Mouse (Mus musculus) forebrain, embryonic 15.5 days (tissue): ENCODE measurements around the gene Nmnat3. TPM values are rescaled to one million over a fixed set of nuclear protein-coding genes. Genes with fewer than 3 reads are reported as not detected.

Source experiments
- ATAC-seq: fragments of 200-750 bp; cut with Nextera tagmentation; replicated peaks from 2 replicates; pipeline ENCODE4 v1.8.0; 2017; ENCODE audit warnings: mild to moderate bottlenecking, moderate TSS enrichment, moderate library complexity
- H3K27ac ChIP-seq: fragments of 300-500 bp; sonication (generic); replicated peaks from 2 replicates; pipeline ENCODE4 v1.5.1; 2015; ENCODE audit warnings: mild to moderate bottlenecking, inconsistent platforms
- H3K27me3 ChIP-seq: fragments of 300-500 bp; sonication (generic); 2 replicates; pipeline ENCODE4 v1.6.1; 2015; ENCODE audit warnings: inconsistent platforms
- H3K36me3 ChIP-seq: fragments of 300-500 bp; sonication (generic); 2 replicates; pipeline ENCODE4 v1.6.1; 2015; ENCODE audit warnings: mild to moderate bottlenecking, inconsistent platforms
- H3K4me1 ChIP-seq: fragments of 300-500 bp; sonication (generic); 2 replicates; pipeline ENCODE4 v1.6.1; 2015; ENCODE audit warnings: inconsistent platforms
- H3K4me2 ChIP-seq: fragments of 300-500 bp; sonication (generic); replicated peaks from 2 replicates; pipeline ENCODE4 v1.6.1; 2015; ENCODE audit warnings: mild to moderate bottlenecking, inconsistent platforms
- H3K4me3 ChIP-seq: fragments of 300-500 bp; sonication (generic); 2 replicates; pipeline ENCODE4 v1.5.1; 2015; ENCODE audit warnings: mild to moderate bottlenecking, inconsistent platforms
- H3K9ac ChIP-seq: fragments of 300-500 bp; sonication (generic); replicated peaks from 2 replicates; pipeline ENCODE4 v1.6.1; 2015; ENCODE audit warnings: mild to moderate bottlenecking, inconsistent platforms
- H3K9me3 ChIP-seq: fragments of 300-500 bp; sonication (generic); 2 replicates; pipeline ENCODE4 v1.6.1; 2016; ENCODE audit warnings: inconsistent platforms
- WGBS: fragments of 180-500 bp; shearing (Covaris S2); methylation state at CpG from one replicate; pipeline ENCODE4 v1.1.7; 2015; ENCODE audit warnings: mixed read lengths; 5-methylcytosine and 5-hydroxymethylcytosine counted together
- polyA plus RNA-seq: library from polyadenylated mRNA; unstranded; fragments of >200 nt; fragmentation: Nextera tagmentation; extraction: Ambion mirVana; gene quantifications from 2 replicates; pipeline ENCODE4 v1.2.1, GENCODE M21; 2015

Nmnat3 gene
- polyA plus RNA-seq, 1 experiment from 2014 or later, result 2.5 TPM

- Histone ChIP-seq H3K4me1 (no peaks in the 10 kb centered on the region), H3K27me3 (no peaks in the 10 kb centered on the region), H3K27ac (no peak overlapping the region), H3K9ac (no peak overlapping the region), H3K4me3 (no peak overlapping the region), H3K36me3 (no peaks in the 10 kb centered on the region), H3K4me2 (no peak overlapping the region), H3K9me3 (no peaks in the 10 kb centered on the region)
- 91% methylated on average over 1 of the region's 1 CpGs for WGBS
- ATAC-seq, result no peak
These were observed 3.4 kb downstream of the Nmnat3 start for GRCm38 (mm10) chr9:98290591-98290990.

GRCm38 (mm10) chr9:98296383-98297201 lies 9.4 kb downstream of the Nmnat3 start:
- peak overlapping the region; percentile 66 for H3K4me3 ChIP-seq
- no peaks in the 10 kb centered on the region for H3K36me3 ChIP-seq
- H3K4me2 ChIP-seq, result peak overlapping the region; percentile 92
- under 1% methylated on average over 56 of the region's 56 CpGs for WGBS
- H3K27ac ChIP-seq, result 0 out of 2 replicates have a peak overlapping the region, but pooled peaks have one; percentile 15
- peak; percentile 83 for ATAC-seq
- H3K27me3 ChIP-seq, result no peaks in the 10 kb centered on the region
- H3K9me3 ChIP-seq, result no peaks in the 10 kb centered on the region
- H3K9ac ChIP-seq, result peak overlapping the region; percentile 47
- H3K4me1 ChIP-seq, result peaks cover 14% of the 10 kb centered on the region

GRCm38 (mm10) chr9:98297234-98297936 lies 10.2 kb downstream of the Nmnat3 start:
- peaks cover 14% of the 10 kb centered on the region for H3K4me1 ChIP-seq
- peak; percentile 53 for ATAC-seq
- no peak overlapping the region for H3K27ac ChIP-seq
- WGBS, result 13% methylated on average over 11 of the region's 12 CpGs
- peak overlapping the region; percentile 92 for H3K4me2 ChIP-seq
- peak overlapping the region; percentile 47 for H3K9ac ChIP-seq
- H3K27me3 ChIP-seq, result no peaks in the 10 kb centered on the region
- no peaks in the 10 kb centered on the region for H3K36me3 ChIP-seq
- peak overlapping the region; percentile 66 for H3K4me3 ChIP-seq
- no peaks in the 10 kb centered on the region for H3K9me3 ChIP-seq

GRCm38 (mm10) chr9:98297937-98298595 lies 10.8 kb downstream of the Nmnat3 start:
- H3K9me3 ChIP-seq, result no peaks in the 10 kb centered on the region
- H3K4me1 ChIP-seq, result peaks cover 14% of the 10 kb centered on the region
- no peaks in the 10 kb centered on the region for H3K36me3 ChIP-seq
- ATAC-seq, result no peak
- 85% methylated on average over 6 of the region's 6 CpGs for WGBS
- H3K9ac ChIP-seq, result no peak overlapping the region
- no peak overlapping the region for H3K27ac ChIP-seq
- no peak overlapping the region for H3K4me3 ChIP-seq
- no peaks in the 10 kb centered on the region for H3K27me3 ChIP-seq
- H3K4me2 ChIP-seq, result no peak overlapping the region

GRCm38 (mm10) chr9:98298761-98299160 lies 11.5 kb downstream of the Nmnat3 start:
- Histone ChIP-seq H3K4me3 (no peak overlapping the region), H3K27me3 (no peaks in the 10 kb centered on the region), H3K4me2 (no peak overlapping the region), H3K9ac (no peak overlapping the region), H3K9me3 (no peaks in the 10 kb centered on the region), H3K36me3 (no peaks in the 10 kb centered on the region), H3K4me1 (peaks cover 14% of the 10 kb centered on the region), H3K27ac (no peak overlapping the region)
- WGBS, result 65% methylated on average over 3 of the region's 3 CpGs
- ATAC-seq, result no peak

- H3K9ac ChIP-seq, result no peak overlapping the region
- H3K4me3 ChIP-seq, result no peak overlapping the region
- no peak overlapping the region for H3K27ac ChIP-seq
- H3K9me3 ChIP-seq, result no peaks in the 10 kb centered on the region
- no peaks in the 10 kb centered on the region for H3K36me3 ChIP-seq
- H3K4me1 ChIP-seq, result peaks cover 14% of the 10 kb centered on the region
- WGBS, result 95% methylated on average over 7 of the region's 7 CpGs
- H3K27me3 ChIP-seq, result no peaks in the 10 kb centered on the region
- no peak overlapping the region for H3K4me2 ChIP-seq
- ATAC-seq, result no peak
These were observed 12.0 kb downstream of the Nmnat3 start for GRCm38 (mm10) chr9:98299235-98299634.

GRCm38 (mm10) chr9:98300582-98300981 lies 13.3 kb downstream of the Nmnat3 start:
- 88% methylated on average over 7 of the region's 7 CpGs for WGBS
- Histone ChIP-seq H3K36me3 (no peaks in the 10 kb centered on the region), H3K9ac (no peak overlapping the region), H3K27ac (no peak overlapping the region), H3K4me1 (peaks cover 14% of the 10 kb centered on the region), H3K4me3 (no peak overlapping the region), H3K27me3 (no peaks in the 10 kb centered on the region), H3K9me3 (no peaks in the 10 kb centered on the region), H3K4me2 (no peak overlapping the region)
- ATAC-seq, result no peak

GRCm38 (mm10) chr9:98307011-98307410 lies 19.8 kb downstream of the Nmnat3 start:
- ATAC-seq, result no peak
- Histone ChIP-seq H3K9ac (no peak overlapping the region), H3K27me3 (no peaks in the 10 kb centered on the region), H3K4me1 (no peaks in the 10 kb centered on the region), H3K4me3 (no peak overlapping the region), H3K9me3 (no peaks in the 10 kb centered on the region), H3K36me3 (no peaks in the 10 kb centered on the region), H3K4me2 (no peak overlapping the region), H3K27ac (no peak overlapping the region)
- WGBS, result 76% methylated on average over 6 of the region's 6 CpGs

GRCm38 (mm10) chr9:98311316-98311965 lies 24.2 kb downstream of the Nmnat3 start:
- ATAC-seq, result no peak
- 70% methylated on average over 12 of the region's 12 CpGs for WGBS
- Histone ChIP-seq H3K9me3 (no peaks in the 10 kb centered on the region), H3K9ac (no peak overlapping the region), H3K27ac (no peak overlapping the region), H3K4me3 (no peak overlapping the region), H3K27me3 (no peaks in the 10 kb centered on the region), H3K4me2 (no peak overlapping the region), H3K36me3 (no peaks in the 10 kb centered on the region), H3K4me1 (no peaks in the 10 kb centered on the region)

- no peaks in the 10 kb centered on the region for H3K4me1 ChIP-seq
- H3K27ac ChIP-seq, result no peak overlapping the region
- 82% methylated on average over 6 of the region's 6 CpGs for WGBS
- ATAC-seq, result no peak
- no peak overlapping the region for H3K4me3 ChIP-seq
- H3K9me3 ChIP-seq, result no peaks in the 10 kb centered on the region
- H3K36me3 ChIP-seq, result no peaks in the 10 kb centered on the region
- no peak overlapping the region for H3K4me2 ChIP-seq
- H3K9ac ChIP-seq, result no peak overlapping the region
- no peaks in the 10 kb centered on the region for H3K27me3 ChIP-seq
These were observed 25.6 kb downstream of the Nmnat3 start for GRCm38 (mm10) chr9:98312622-98313374.

- Histone ChIP-seq H3K27me3 (no peaks in the 10 kb centered on the region), H3K27ac (no peak overlapping the region), H3K4me3 (no peak overlapping the region), H3K9ac (no peak overlapping the region), H3K9me3 (no peaks in the 10 kb centered on the region), H3K4me2 (no peak overlapping the region), H3K36me3 (no peaks in the 10 kb centered on the region), H3K4me1 (peaks cover 3% of the 10 kb centered on the region)
- ATAC-seq, result no peak
- 84% methylated on average over 6 of the region's 6 CpGs for WGBS
These were observed 26.4 kb downstream of the Nmnat3 start for GRCm38 (mm10) chr9:98313587-98313986.
